Mouse (Mus musculus): ENCODE measurements around the gene B130006D01Rik.
A peak's percentile ranks its signal among the peaks of the same experiment; 100 is the strongest.
"Not testable (repeated sequence)": the region's sequence is repeated elsewhere in the genome, so short reads cannot be mapped to it uniquely, and the experiment has no call there.

Gene B130006D01Rik

DNA sequence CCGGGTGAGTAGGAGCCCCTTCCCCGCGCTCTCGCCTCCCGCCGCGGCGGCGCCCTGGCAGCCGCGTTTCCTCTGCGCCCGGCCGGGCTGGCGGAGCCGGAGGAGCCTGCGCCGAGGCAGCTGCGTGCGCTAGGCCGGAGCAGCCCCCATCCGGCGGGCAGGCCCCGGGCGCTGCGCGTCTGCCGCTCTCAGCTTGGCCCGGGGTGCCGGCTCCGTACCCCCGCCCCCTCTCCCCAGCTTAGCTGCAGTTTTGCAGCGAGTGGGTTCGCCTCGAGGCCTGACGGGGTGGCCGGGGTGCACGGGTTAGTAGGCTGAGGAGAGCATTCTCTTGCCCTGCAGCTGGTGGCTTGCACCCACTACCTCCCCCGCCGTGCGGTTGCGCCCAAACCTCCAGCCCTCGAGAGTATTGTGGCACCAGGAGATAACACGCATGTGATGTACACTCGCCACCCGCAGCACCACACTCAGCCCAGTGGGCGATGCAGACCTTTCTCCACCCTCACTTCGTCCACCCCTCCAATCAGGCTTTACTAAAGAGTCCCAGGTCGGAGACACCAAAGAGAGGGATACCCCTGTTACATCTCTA is 10.1 kb upstream of the B130006D01Rik start:
- DNase-seq (ENCODE audit: low spot score in 2 of 2), result peak; percentile 36 to 54

DNA sequence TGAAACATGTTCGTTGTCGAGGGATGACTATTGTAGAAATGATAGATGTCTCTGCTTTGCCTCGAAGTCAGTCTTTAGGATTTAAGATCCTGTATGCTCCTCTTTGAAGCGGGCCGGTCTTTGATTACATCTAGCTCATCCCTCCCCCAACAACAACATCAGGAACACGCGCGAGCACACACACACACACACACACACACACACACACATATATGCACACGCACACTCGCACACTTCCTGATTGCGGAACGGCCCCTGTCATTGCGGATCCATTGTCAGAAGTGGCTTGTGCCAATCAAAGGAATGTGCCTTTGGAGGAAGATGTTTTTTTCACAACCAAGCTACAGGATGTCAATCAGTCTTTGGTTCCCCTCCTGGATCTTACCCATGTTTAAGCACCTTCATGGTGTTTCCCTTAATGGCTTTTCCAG is 9.6 kb upstream of the B130006D01Rik start:
- peak in 1 of 2 experiments; percentile 36 for DNase-seq (ENCODE audit: low spot score in 2 of 2)

DNA sequence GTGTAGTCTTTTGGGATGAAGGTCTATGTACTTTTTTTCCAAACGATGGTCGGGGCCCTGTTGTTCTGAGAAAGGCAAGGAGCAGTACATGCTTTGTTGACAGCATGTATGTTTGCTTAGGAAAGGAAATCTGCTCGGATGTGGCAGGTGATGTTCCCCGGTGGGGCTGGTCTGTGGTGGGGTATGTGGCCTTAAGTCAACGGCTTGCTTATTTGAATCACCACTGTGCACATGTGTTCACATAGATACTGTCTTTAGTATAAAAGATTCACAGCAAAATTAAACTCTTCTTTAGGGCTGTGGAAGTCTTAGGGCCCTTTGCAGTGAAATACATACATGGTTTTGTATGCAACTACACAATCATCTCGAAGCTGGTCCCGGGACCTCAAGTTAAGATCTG is 9.0 kb upstream of the B130006D01Rik start:
- no peak for DNase-seq (ENCODE audit: low spot score in 2 of 2)

DNA sequence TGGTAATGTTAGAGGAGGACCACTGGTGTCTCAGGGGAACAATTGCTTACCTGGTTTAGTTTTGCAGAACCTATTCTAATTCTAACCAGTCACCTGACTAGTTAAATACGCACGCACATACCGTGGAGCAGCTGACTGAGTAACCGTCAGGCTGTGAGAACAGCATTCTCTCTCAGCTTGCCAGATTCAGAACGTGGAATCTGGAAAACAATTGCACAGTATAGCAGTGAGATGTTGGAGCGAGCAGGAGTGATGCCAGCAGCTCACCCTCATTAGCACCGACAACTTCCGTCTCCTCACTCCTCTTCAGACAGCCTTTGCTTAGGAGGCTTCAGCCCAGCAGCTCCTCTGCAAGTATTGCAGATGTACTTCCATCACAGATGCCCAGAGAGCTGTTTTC is 7.3 kb upstream of the B130006D01Rik start:
- DNase-seq (ENCODE audit: low spot score in 2 of 2), result no peak

DNA sequence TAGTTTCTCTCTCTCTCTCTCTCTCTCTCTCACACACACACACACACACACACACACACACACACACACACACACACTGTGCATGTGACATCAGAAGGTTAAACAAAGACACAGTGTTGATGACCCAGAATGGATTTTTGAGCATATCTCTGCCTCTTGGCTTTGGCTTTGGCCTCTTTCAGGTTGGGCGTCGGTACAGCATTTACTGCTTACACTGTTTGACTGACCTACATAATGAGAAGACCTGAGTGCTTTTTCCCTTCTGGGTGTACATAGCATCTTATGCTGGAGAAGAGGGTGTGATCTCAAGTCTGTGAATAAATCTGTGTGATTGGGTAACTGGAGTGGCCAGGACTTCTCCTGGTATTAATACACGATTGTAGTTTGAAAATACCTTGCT is 4.0 kb upstream of the B130006D01Rik start:
- no peak for DNase-seq (ENCODE audit: low spot score in 2 of 2)

DNA sequence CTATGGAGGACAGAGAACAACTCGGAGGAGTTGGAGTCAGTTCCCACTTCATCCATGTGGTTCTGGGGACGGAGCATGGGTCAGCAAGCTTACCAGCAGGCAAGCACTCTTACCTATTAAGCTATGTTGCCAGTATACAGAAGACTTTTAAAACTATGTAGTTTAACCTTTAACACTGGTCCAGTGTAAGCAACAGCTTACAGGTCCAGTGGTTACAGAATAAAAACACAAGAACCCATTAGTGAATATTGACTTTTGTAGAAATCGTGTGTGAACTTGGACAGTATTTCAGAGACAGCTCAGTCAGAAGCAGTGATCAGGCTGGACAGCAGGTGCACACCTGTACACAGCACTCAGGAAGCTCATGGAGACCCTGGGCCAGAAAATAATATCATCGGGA is 1.1 kb downstream of the B130006D01Rik start:
- DNase-seq (ENCODE audit: low spot score in 2 of 2), result no peak

DNA sequence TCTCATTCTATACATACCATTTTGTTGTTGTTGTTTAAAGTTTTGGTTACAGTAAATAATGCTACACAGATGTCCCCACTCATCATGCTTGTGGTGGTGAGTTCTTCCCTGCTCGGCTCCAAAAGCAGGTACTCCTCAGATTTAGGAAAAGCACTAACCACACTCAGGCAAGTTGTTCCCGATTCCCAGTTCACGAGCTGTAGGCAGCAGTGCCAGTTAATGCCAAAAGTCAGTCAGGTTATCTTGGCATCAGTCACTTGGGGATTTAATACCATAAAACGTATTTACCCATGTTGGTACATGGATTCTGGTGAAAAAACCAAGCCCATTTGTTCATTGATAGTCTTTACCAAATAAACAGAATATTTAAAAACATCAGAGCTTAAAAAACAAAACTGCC is 2.8 kb downstream of the B130006D01Rik start:
- DNase-seq (ENCODE audit: low spot score in 2 of 2), result no peak

DNA sequence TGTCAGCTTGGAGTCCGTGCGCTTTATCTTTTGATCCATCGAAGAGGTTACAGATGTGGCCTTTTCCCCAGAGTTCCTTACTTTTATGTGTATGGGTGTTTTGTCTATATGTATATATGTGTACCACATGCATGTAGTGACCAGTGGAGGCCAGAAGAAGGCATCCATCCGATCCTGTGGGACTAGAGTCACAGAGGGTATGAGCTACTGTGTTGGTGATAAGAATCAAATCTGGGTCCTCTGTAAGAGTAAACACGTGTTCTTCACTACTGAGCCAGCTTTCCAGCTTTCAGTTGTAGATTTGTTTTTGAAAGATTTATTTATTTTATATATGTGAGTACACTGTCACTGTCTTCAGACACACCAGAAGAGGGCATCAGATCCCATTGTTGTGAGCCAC is 4.6 kb downstream of the B130006D01Rik start:
- no peak for DNase-seq (ENCODE audit: low spot score in 2 of 2)

DNA sequence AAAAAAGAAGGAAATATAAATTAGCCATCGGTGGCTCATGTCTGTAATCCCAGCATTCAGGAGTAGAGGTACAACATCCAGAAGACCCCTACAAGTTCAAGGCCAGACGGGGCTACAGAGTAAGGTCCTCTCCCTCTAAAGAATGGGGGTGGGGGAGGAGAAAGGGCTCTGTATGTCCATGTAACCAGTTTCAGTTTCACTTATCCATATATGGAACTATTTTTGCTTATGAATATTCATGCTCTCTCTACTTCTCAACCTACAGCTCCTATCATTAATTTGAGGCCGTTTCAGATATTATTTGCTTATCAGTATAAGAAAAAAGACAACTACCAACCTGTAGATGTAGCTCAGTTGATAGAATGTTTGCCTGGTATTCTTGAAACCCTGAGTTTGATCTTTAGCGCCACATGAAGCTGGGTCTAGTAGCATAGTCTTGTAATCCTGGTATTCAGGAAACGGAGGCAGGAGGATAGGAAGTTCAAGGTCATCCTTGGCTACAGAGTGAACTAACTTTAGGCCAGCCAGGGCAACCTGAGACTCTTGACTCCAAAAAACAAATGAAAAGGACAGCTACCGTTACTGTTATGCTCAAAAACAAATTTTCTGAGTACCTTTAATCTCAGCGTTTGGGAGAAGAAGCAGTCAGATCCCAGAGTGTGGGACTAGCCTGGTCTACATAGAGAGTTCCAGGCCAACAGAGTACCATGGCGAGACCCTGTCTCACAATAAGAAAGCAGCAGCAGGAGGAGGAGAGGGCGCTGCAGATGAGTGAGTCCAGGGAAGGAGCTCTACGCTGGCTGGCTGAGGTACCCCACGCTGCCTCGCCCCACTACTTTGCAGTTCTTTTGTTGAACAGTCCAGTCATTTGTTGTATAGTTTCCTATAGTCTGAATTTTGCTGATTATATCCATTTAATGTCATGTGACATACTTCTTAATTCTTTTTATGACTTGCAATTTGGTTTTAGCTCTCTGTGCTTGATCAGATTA is 5.8 kb downstream of the B130006D01Rik start:
- DNase-seq (ENCODE audit: low spot score in 2 of 2), result no peak

DNA sequence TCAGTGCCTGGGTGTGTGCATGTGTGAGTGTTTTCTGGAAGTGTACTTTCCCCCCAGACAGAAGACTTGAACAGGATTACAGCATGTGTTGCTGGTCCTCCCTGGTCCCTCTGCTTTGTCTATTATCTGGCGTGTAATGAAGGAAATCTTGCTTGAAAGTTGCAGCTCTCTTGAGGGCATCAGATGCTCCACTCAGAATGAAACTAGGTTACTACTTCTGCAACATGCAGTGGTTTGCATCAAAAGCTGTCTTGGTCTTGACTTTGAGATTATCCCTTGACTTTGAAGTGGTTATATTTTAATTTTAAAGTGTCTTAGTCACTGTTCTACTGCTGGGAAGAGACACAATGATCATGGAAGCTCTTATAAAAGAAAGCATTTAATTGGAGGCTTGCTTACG is 11.1 kb downstream of the B130006D01Rik start:
- no peak for DNase-seq (ENCODE audit: low spot score in 2 of 2)

DNA sequence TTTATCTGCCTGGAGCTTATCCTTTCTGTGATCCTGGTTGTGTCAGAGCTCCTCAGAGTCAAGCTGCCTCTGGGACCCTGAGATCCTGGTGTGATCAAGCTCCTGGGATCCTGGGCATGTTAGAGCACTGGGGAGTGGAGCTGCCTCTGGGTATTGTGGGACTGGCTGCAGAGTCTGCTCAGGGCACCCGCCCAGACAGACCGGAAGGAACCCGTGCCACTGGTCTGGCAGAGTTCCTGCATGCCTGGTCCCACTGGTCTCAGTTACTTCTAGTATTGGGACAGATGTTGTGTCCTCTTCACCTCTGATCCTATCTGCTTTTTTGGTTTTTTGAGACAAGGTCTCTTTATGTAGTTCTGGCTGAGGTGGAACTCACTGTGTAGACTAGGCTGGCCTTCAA is 14.4 kb downstream of the B130006D01Rik start:
- DNase-seq (ENCODE audit: low spot score in 2 of 2), result peak; percentile 13 to 16

DNA sequence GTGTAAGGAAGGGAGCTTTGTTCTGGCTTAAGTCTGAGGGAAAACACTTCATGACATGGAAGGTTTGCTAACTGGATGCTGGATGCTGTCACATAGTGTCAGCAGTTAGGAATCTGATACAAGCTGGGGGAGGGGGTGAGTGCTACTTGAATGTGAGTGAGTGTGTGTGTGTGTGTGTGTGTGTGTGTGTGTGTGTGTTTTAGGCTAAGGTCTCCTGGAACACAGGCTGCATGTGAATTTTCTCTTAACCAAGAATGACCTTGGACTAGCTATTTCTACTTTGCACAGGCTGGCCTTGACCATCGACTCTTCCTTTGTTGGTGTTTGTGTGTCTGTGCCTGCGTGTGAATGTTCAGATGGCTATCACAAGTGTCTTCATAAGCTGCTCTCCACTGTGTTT is 21.1 kb downstream of the B130006D01Rik start:
- no peak for DNase-seq (ENCODE audit: low spot score in 2 of 2)

DNA sequence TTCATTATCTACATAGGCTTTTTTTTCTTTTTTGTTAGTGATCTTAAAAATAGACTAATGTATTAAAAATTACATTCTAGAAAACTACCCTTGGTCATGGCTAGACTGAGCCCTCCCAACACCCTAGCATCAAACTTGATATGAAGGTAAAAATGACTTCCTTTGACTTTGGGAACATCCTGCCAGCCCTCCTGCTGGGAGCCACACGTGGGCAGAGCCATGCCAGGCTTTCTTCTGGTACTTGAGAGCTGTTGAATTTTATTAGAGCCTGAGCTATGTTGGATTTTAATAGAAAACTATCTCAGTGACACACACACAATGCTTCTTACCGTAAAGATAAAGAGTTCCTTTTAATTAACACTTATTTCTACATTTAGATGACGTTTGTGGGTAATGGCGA is 23.4 kb downstream of the B130006D01Rik start:
- DNase-seq (ENCODE audit: low spot score in 2 of 2), result no peak

DNA sequence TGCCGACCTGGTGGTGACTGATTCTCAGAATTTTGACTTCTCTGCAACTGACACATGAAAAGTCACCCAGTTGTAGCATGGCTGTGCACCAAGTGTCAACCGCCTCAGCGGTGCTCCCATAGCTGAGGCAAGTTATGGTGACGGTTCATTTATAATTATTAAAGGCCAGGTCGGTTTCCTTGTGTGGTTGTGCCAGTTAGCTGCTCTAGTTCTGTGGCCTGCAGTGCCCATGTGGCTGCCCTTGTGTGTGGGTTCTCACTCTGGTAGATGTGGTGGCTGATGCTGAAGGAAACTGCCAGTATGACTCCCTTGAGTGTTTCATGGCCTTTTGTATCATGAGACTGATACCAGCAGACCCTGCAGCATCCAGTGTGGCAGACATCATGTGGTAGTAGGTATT is 24.9 kb downstream of the B130006D01Rik start:
- no peak for DNase-seq (ENCODE audit: low spot score in 2 of 2)

DNA sequence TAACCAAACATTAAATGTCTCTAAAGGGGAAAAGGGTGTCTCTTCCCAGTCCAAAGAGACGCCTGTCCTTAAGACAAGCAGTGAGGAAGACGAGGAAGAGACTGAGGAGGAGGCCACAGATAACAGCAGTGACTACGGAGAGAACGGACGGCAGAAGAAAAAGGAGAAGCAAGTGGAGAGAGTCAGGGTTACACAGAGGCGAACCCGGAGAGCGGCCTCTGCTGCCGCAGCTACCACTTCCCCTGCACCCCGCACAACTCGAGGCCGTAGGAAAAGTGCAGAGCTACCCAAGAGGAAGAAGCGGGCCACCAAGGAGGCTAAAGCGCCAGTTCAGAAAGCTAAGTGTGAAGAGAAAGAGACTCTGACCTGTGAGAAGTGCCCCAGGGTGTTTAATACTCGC is 26.2 kb downstream of the B130006D01Rik start:
- no peak for DNase-seq (ENCODE audit: low spot score in 2 of 2)

DNA sequence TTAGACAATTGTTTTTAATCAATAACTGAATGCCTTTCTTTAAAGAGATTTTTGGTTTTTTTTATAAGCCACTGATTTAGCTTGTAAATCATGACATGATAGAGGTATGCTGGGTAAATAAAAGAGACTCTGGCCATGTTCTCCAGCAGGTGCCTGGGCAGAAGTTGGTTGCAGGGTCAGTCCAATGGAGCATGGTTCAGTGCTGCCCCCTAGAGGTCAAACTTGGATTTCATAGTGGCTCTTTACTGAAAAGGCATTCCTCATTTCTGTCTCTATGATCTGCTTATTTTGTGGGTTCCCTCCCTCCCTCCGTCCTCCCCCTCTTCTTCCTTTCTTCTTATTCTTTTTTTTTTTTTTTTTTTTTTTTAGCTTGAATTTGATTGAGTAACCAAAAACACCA is 27.6 kb downstream of the B130006D01Rik start:
- peak; percentile 35 to 71 for DNase-seq (ENCODE audit: low spot score in 2 of 2)

DNA sequence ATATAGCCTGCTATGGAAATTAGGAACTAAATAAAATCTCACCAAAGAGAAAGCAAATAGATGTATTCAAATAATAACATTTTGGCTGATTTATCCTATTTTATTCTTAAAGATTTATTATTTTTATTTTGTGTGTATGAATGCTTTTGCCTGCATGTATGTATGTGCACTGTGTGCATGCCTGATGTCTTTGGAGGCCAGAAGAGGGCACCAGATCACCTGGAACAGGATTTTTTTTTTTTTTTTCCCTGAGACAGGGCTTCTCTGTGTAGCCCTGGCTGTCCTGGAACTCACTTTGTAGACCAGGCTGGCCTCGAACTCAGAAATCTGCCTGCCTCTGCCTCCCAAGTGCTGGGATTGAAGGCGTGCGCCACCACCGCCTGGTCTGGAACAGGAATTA is 31.8 kb downstream of the B130006D01Rik start:
- not testable (repeated sequence) for DNase-seq (ENCODE audit: low spot score in 2 of 2)

DNA sequence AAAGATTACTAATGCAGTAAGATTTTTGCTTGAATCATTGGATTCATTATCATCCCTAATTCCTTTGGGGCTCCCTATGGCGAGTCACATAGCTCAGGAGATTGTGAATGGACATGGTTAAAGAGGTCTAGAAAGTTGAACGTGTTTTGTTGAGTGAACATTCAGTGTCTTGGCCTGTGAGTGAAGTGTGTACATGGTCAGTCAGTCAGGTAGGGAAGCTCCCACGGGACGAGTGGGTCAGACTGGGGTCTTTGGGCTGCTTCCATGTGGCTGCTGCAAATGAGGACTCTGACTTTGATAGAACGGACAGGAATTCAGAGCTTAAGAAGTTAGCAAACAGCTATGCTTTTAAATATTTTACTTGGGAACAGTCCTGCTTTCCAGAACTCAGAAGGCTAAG is 37.1 kb downstream of the B130006D01Rik start:
- DNase-seq (ENCODE audit: low spot score in 2 of 2), result no peak

DNA sequence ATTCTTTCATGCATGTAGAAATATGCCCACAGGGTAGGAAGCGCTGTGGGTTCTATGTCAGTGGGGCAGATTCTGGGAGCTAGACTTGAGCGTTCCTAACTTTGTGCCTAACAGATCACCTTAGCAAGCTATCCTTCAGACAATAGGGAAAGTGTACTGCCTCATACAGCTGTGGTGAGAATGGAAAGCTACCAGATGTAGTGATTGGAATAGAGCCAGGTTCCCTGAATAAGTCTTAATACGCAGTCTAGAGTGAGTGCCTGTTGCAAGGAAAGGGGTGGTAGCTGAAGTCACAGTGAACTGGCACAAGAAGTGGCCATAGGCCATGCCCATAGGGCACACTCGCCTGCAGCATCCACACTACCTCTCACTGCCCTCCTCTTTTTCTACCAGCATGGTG is 39.6 kb downstream of the B130006D01Rik start:
- DNase-seq (ENCODE audit: low spot score in 2 of 2), result no peak

DNA sequence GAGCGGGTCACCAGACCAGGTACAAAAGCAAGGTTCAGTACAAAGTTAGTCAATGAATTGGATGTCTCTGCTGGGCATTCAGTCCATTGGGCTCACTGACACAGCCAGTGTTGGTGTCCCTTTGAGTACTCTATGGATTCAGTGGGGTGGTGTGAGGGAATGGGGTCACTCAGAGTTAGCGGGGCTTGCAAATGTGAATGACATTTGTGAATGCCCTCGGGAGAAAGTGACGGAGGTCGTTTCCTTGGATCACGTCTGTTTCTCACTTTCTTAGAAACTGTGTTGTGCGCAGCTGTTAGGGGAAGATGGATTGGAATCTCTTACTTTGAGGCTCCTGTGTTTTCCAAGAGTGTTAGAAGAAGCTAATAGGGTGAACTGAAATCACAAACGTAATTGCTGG is 41.4 kb downstream of the B130006D01Rik start:
- DNase-seq (ENCODE audit: low spot score in 2 of 2), result no peak

DNA sequence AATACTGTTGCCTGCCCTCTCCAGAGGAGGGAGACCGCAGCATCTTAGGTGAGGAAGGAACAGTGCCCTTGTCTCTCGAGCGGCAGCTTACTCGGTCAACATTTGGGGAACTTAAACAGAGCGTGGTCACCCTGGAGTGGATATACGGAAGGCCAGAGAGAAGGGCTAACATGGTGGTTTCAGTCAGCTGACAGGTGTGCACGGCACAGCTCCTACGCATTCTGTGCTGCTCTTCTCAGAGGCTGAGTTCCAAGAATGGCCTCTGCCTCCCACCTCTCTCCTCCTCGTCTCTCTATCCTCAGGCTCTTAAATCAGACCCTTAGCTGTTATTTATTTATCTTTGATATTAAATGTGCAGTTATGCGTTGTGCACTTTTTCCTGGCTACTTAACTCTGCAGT is 41.9 kb downstream of the B130006D01Rik start:
- DNase-seq (ENCODE audit: low spot score in 2 of 2), result no peak

DNA sequence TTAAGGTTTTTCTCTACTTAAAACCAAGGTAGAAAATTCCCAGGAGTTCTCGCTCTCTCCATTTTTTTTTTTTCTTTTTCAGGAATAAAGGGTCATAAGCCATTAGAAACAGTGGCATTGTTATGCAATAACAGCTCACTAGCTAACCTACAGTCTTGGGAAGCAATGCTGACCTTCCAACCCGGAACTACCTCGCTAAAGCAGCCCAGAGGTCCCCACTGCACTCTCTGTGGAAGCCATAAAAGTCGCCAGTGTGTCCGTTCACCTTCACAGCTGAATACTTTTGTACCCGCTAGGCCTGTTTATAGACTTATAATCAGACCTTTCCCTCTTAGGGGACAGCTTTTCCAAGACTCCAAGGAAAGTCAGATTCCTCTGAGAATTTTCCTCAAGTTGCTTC is 44.9 kb downstream of the B130006D01Rik start:
- DNase-seq (ENCODE audit: low spot score in 2 of 2), result no peak

DNA sequence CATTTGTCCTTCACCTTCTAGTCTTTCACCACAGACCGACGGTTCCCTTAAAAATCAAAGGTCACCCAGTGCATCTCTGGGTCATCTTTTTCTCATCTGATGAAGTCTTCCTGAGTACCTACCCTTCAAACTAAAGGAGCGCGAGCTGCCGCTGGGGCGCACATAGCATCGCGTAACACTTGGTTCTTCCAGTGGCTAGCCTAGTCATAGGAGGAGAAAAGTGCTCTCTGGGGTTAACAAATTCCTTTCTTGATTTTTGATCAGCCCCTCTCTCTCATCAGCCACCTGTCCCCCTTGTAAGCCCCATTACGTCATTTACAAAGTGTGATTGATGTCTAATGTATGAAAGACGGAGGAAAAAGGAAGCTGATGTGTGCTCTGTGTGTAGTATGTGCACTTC is 45.8 kb downstream of the B130006D01Rik start:
- DNase-seq (ENCODE audit: low spot score in 2 of 2), result no peak

Measured in heart, adult 9 months (tissue).